Mouse (Mus musculus) ES-E14 (cell line): ENCODE measurements at regions not wholly inside any gene's neighbourhood (a gene's known extent, or its start where the extent isn't known, plus 50 kb on each side); places are given as distances from the start of the nearest gene placed in this dataset.

Experiments
- HCFC1 ChIP-seq: IDR thresholded peaks from 2 replicates; pipeline ENCODE4 v1.6.1; 2012; ENCODE audit warnings: low read length, inconsistent platforms, borderline replicate concordance; ENCODE audit not compliant: insufficient read depth
- ZC3H11A ChIP-seq: IDR thresholded peaks from 2 replicates; pipeline ENCODE4 v1.6.1; 2012; ENCODE audit warnings: low read depth, mild to moderate bottlenecking, inconsistent platforms, low read length, borderline replicate concordance
- ZNF384 ChIP-seq: IDR thresholded peaks from 2 replicates; pipeline ENCODE4 v1.6.1; 2012; ENCODE audit warnings: low read depth, low read length, inconsistent platforms

DNA sequence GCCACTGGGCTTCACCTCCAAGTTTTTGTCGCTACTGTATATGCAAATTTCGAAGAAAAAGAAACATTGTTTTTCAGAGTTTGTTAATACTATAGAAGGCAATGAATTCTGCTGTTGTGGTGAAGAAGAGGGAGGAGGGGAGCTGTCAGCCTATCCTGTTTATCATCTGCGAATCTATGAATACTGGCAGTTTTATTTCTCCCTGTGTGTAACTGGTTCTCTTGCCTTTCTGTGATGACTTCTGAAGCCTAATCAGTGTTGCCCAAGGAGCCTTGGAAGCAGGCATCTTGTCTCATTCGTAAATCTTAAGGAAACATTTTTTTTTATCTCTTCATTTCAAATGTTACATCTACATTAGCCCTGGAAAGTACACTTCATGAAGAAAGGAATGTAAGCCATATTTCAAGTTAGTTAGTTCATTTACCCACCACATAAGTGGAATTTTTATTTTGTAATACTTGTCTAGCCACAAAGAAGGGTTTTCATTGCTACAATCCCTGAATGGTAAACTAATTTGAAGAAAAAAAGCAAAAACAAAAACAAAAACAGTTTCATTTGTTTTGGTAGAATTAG, 251.5 kb upstream of the Fn1 start:
- TF ChIP-seq ZC3H11A = no peak
- no peak for TF ChIP-seq ZNF384
- no peak for TF ChIP-seq HCFC1
